Mouse (Mus musculus) cerebellum, adult 2 months (tissue): Measurements from ENCODE around the gene Ffar3.

Experiments
- CTCF ChIP-seq: fragments of 200-500 bp; IDR thresholded peaks from 2 replicates; pipeline ENCODE4 v1.5.1; 2011; ENCODE audit warnings: low read depth, mild to moderate bottlenecking, control low read depth, low read length, moderate library complexity, borderline replicate concordance; ENCODE audit not compliant: insufficient read depth
- POLR2A ChIP-seq: fragments of 200-500 bp; IDR thresholded peaks from 2 replicates; pipeline ENCODE4 v1.6.1; 2011; ENCODE audit warnings: low read length, control low read depth, borderline replicate concordance; ENCODE audit not compliant: insufficient read depth

DNA sequence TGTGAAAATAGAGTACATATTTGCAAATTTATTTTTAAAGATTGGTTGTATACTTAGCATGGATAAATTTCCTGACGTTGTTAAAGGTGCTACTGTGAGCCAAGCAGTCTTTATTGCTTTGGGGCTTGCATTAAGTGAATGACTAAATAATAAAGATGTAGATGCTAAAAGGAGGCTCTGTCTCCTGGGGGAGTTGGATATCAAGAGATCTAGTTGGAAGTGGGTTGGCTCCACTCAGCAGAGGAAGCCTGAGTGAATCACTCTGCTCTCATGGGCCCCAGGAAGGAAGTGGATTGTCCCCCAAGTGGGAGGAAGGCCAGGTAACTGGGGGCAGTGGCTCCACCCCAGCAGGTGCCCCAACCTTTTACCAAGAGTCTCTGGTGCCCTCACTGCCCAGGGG, 1.8 kb upstream of the Ffar3 start:
- TF ChIP-seq POLR2A (no peak), CTCF (no peak)
